Mouse (Mus musculus) ES-Bruce4 (cell line): ENCODE measurements at regions not wholly inside any gene's neighbourhood (a gene's known extent, or its start where the extent isn't known, plus 50 kb on each side); places are given as distances from the start of the nearest gene placed in this dataset.

Experiments used
- H3K27ac ChIP-seq: 2 replicates; pipeline ENCODE4 v1.5.1; 2012; ENCODE audit warnings: low read length, inconsistent platforms; ENCODE audit not compliant: insufficient read depth
- H3K27me3 ChIP-seq: 2 replicates; pipeline ENCODE4 v1.6.1; 2012; ENCODE audit warnings: mild to moderate bottlenecking, low read length, inconsistent platforms; ENCODE audit not compliant: control insufficient read depth, poor library complexity, insufficient read depth, severe bottlenecking
- H3K36me3 ChIP-seq: 2 replicates; pipeline ENCODE4 v1.6.1; 2012; ENCODE audit warnings: inconsistent platforms, mild to moderate bottlenecking, low read length, moderate library complexity; ENCODE audit not compliant: control insufficient read depth, poor library complexity, insufficient read depth, severe bottlenecking
- H3K4me1 ChIP-seq: one replicate; pipeline ENCODE4 v1.8.1; 2011; ENCODE audit warnings: low read length; ENCODE audit not compliant: control insufficient read depth, insufficient read depth
- H3K4me3 ChIP-seq: 2 replicates; pipeline ENCODE4 v1.5.1; 2011; ENCODE audit warnings: low read depth, mild to moderate bottlenecking, low read length
- H3K9ac ChIP-seq: 2 replicates; pipeline ENCODE4 v1.6.1; 2012; ENCODE audit warnings: low read depth, mild to moderate bottlenecking, inconsistent platforms; ENCODE audit not compliant: poor library complexity, severe bottlenecking
- H3K9me3 ChIP-seq: replicated peaks from 2 replicates; pipeline ENCODE4 v1.6.1; 2012; ENCODE audit warnings: mild to moderate bottlenecking, low read length, inconsistent platforms; ENCODE audit not compliant: control insufficient read depth, poor library complexity, insufficient read depth, severe bottlenecking
- CTCF ChIP-seq: IDR thresholded peaks from one replicate; pipeline ENCODE4 v1.8.1; 2011; ENCODE audit warnings: low read depth, low read length
- EP300 ChIP-seq: IDR thresholded peaks from 2 replicates; pipeline ENCODE4 v1.6.1; 2011; ENCODE audit warnings: low read depth, low read length; ENCODE audit not compliant: insufficient read depth
- POLR2A ChIP-seq: IDR thresholded peaks from one replicate; pipeline ENCODE4 v1.8.1; 2011; ENCODE audit warnings: low read length; ENCODE audit not compliant: insufficient read depth

DNA sequence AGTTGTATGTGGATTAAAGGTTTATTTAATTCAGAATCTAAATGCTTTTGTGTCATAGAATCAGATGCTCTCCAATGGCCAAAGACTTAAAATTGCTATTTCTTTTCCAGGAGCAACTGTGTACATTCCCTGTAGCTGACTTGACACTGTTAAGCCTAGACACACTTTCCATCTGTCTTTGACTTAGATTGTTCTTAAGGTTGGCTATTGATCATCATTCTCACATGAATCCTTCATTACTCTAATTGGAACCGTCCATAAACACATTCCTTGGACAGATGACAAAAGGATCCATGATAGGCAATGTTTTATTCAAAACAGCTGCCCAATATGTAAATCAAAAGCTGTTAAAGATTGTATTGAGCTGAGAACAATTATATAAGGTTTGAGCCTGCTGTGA, 442.8 kb downstream of the Bmp2 start:
- Histone ChIP-seq H3K9ac (no peak overlapping the region), H3K4me1 (no peaks in the 10 kb centered on the region), H3K27me3 (no peaks in the 10 kb centered on the region), H3K9me3 (no peaks in the 10 kb centered on the region), H3K36me3 (no peaks in the 10 kb centered on the region), H3K4me3 (no peak overlapping the region), H3K27ac (no peak overlapping the region)
- no peak for TF ChIP-seq POLR2A
- TF ChIP-seq EP300, result no peak
- TF ChIP-seq CTCF, result no peak

DNA sequence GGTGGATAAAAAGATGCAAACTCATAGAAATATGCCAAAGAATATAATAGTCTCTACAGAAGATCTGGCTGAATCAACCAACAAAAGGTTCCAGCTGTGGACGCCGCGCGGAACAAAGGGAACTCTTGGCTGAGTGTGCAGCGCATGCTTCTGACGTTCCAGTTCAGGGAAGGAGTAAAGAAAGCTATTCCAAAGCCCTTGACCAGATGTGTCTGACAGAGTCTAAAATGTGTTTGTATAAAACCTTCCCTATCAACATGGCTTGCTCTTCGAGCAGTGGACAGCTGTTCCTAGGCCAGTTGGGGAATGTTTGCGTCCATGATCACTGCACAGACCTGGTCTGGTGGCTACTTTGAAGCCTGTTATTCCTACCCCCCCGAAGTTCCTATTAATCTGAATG, 442.4 kb downstream of the Bmp2 start:
- TF ChIP-seq CTCF, result no peak
- TF ChIP-seq POLR2A, result no peak
- no peak for TF ChIP-seq EP300
- H3K4me3 ChIP-seq, result no peak overlapping the region
- no peak overlapping the region for H3K27ac ChIP-seq
- no peak overlapping the region for H3K9ac ChIP-seq
- no peaks in the 10 kb centered on the region for H3K27me3 ChIP-seq
- no peaks in the 10 kb centered on the region for H3K4me1 ChIP-seq
- H3K9me3 ChIP-seq, result no peaks in the 10 kb centered on the region
- no peaks in the 10 kb centered on the region for H3K36me3 ChIP-seq

DNA sequence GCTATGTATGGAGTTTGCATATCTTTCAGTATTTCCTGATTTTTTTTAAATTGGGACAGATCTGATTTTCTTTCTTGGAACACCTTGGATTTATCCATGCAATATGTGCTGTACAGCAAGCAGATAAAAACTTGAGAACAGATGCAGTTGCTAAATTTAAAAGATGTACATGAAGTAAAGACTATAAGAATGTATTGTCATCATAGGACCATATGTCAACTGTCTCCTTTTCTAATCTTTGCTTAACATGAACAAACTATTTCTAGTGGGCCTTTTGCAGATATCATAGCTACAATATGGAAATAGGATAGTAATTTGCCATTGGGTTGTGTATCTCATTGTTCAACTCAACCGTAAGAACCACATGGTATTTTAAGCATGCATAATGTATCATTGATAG, 435.7 kb downstream of the Bmp2 start:
- Histone ChIP-seq H3K4me1 (no peaks in the 10 kb centered on the region), H3K9me3 (no peaks in the 10 kb centered on the region), H3K36me3 (no peaks in the 10 kb centered on the region), H3K9ac (no peak overlapping the region), H3K27me3 (no peaks in the 10 kb centered on the region), H3K27ac (no peak overlapping the region), H3K4me3 (no peak overlapping the region)
- TF ChIP-seq CTCF (no peak), POLR2A (no peak), EP300 (no peak)
